ENCODE assay signal across 8 mouse cellular contexts in genomic region chr19:14597917-14598689, GRCm38 (mm10). TPM values are rescaled to one million over a fixed set of nuclear protein-coding genes. Genes with fewer than 3 reads are reported as not detected.
DNase-seq lines count a peak whose midpoint lies in the region; ATAC-seq lines count a peak whose summit lies in the region.

TSS of gene Tle4 (minus strand) at chr19:14598051.

- peak within 1 kb of the TSS; percentile 96 for H3K9ac ChIP-seq in forebrain, embryonic 14.5 days (ENCODE audit: low read length)
- H3K9ac ChIP-seq in neural tube, embryonic 15.5 days (replicated peaks), result peak within 1 kb of the TSS; percentile 84

- H3K4me2 ChIP-seq in forebrain, embryonic 14.5 days (ENCODE audit: low read length), result peak within 1 kb of the TSS; percentile 59
- peak within 1 kb of the TSS; percentile 67 for H3K4me2 ChIP-seq in neural tube, embryonic 15.5 days

- H3K9me3 ChIP-seq in forebrain, embryonic 14.5 days (replicated peaks; ENCODE audit: control insufficient read depth, low read length), result no peaks in the 10 kb centered on the region
- no peaks in the 10 kb centered on the region for H3K9me3 ChIP-seq in neural tube, embryonic 15.5 days (replicated peaks)

- H3K27ac ChIP-seq in forebrain, embryonic 14.5 days (ENCODE audit: low read depth, low read length), result peak within 1 kb of the TSS; percentile 97
- H3K27ac ChIP-seq in neural tube, embryonic 15.5 days (replicated peaks), result peak within 1 kb of the TSS; percentile 98

- DNase-seq in ES-CJ7 (ENCODE audit: low read depth, low spot score), result peak; percentile 99
- DNase-seq in cerebellum, adult 11 months, result peak; percentile 100
- peak; percentile 100 for DNase-seq in forebrain, embryonic 14.5 days (ENCODE audit: low spot score)
- DNase-seq in heart, postnatal 14 days, result peak; percentile 100
- DNase-seq in layer of hippocampus, adult 11-12 months (ENCODE audit: low spot score), result peak; percentile 100
- DNase-seq in lung, adult 18-20 months, result peak; percentile 100
- peak; percentile 100 for DNase-seq in testis, postnatal 14 days (ENCODE audit: low spot score)

- intact Hi-C loops in heart, postnatal 14 days (cut with DNase I), result loop anchor here (5.0 kb wide), 1 partner anchor 46 kb away; no protein-coding TSS in a partner anchor

- H3K27me3 ChIP-seq in forebrain, embryonic 14.5 days (replicated peaks; ENCODE audit: control insufficient read depth, insufficient read depth, low read length), result 0 out of 2 replicates have a peak, but pooled peaks cover 5% of the 10 kb centered on the region
- H3K27me3 ChIP-seq in neural tube, embryonic 15.5 days (replicated peaks), result peaks cover 4% of the 10 kb centered on the region

- no peaks in the 10 kb centered on the region for H3K36me3 ChIP-seq in forebrain, embryonic 14.5 days (ENCODE audit: control insufficient read depth, insufficient read depth, low read length)
- no peaks in the 10 kb centered on the region for H3K36me3 ChIP-seq in neural tube, embryonic 15.5 days

- peak within 1 kb of the TSS; percentile 88 for H3K4me3 ChIP-seq in forebrain, embryonic 14.5 days (ENCODE audit: low read depth, low read length)
- H3K4me3 ChIP-seq in neural tube, embryonic 15.5 days (replicated peaks), result peak within 1 kb of the TSS; percentile 85

- peaks cover 11% of the 10 kb centered on the region for H3K4me1 ChIP-seq in forebrain, embryonic 14.5 days (ENCODE audit: control insufficient read depth, insufficient read depth, low read length)
- H3K4me1 ChIP-seq in neural tube, embryonic 15.5 days, result peaks cover 28% of the 10 kb centered on the region

- ATAC-seq in forebrain, embryonic 14.5 days, result peak; percentile 96
- ATAC-seq in neural tube, embryonic 15.5 days (ENCODE audit: low FRiP score), result peak; percentile 96

- under 1% methylated on average over 71 of the region's 71 CpGs for WGBS in forebrain, embryonic 14.5 days
- WGBS in neural tube, embryonic 15.5 days, result under 1% methylated on average over 69 of the region's 71 CpGs

RNA-seq across cellular contexts. Expression of gene Tle4, which starts in this region (rescaled TPM):
- polyA plus RNA-seq in forebrain, embryonic 14.5 days (2014; fragmentation: Nextera tagmentation; extraction: Ambion mirVana), result 28.9 and 30.3 TPM in 2 replicates
- 10 to 100 TPM in 1 of 2 experiments, 1 to 10 TPM in 1; 9.8 to 11.8 TPM for total RNA-seq in heart, postnatal 14 days (2021)
- 22.3 and 24.3 TPM in 2 replicates for polyA plus RNA-seq in neural tube, embryonic 15.5 days (2015; fragmentation: Nextera tagmentation; extraction: Ambion mirVana)

Comparison
In these comparisons a context has a peak if more than half of its experiments do, and no peak if none do; other contexts are left out.
1. Peak in every context shown above with its lines: DNase-seq, ATAC-seq, H3K4me3 ChIP-seq and H3K27ac ChIP-seq.